Mouse (Mus musculus) ES-E14 (cell line): ENCODE results near the gene Lrrc19.

Experiments used
- CHD2 ChIP-seq: IDR thresholded peaks from 2 replicates; pipeline ENCODE4 v1.6.1; 2014; ENCODE audit warnings: mild to moderate bottlenecking, low read depth, low read length, inconsistent platforms
- HCFC1 ChIP-seq: IDR thresholded peaks from 2 replicates; pipeline ENCODE4 v1.6.1; 2012; ENCODE audit warnings: low read length, inconsistent platforms, borderline replicate concordance; ENCODE audit not compliant: insufficient read depth
- MAFK ChIP-seq: IDR thresholded peaks from 2 replicates; pipeline ENCODE4 v1.6.1; 2014; ENCODE audit warnings: mild to moderate bottlenecking, low read depth, low read length, inconsistent platforms; ENCODE audit not compliant: insufficient read depth
- ZC3H11A ChIP-seq: IDR thresholded peaks from 2 replicates; pipeline ENCODE4 v1.6.1; 2012; ENCODE audit warnings: low read depth, mild to moderate bottlenecking, inconsistent platforms, low read length, borderline replicate concordance
- ZNF384 ChIP-seq: IDR thresholded peaks from 2 replicates; pipeline ENCODE4 v1.6.1; 2012; ENCODE audit warnings: low read depth, low read length, inconsistent platforms

DNA sequence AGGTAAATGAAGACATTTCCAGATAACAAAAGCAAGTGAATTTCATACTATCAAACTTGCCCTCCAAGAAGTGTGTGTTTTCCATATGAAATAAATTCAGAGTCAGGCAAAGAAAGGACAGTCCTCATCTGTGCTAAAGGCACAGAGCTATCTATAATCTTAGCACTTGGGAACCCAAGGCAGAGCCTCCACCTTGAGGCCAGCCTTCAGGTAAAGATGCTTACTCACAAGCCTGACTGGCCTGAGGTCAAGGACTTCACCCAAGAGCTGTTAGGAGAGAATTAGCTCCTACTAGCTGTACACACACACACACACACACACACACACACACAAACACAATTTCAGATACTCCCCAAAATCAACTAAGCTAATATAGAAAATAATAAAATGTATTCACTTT is 57.2 kb downstream of the Lrrc19 start:
- no peak for TF ChIP-seq ZNF384
- no peak for TF ChIP-seq ZC3H11A
- TF ChIP-seq HCFC1, result no peak
- no peak for TF ChIP-seq CHD2
- TF ChIP-seq MAFK, result no peak
